Mouse (Mus musculus) CH12.LX (cell line): Measurements from ENCODE around the gene Cald1. TPM values are rescaled to one million over a fixed set of nuclear protein-coding genes. Genes with fewer than 3 reads are reported as not detected.
A peak's percentile ranks its signal among the peaks of the same experiment; 100 is the strongest.

Experiments used
- DNase-seq: peaks from one replicate; pipeline ENCODE4 v3.0.0-alpha.2; 2013; ENCODE audit errors: extremely low read depth
- H3K27ac ChIP-seq: 2 replicates; pipeline ENCODE4 v1.5.1; 2012; ENCODE audit warnings: low read depth, mild to moderate bottlenecking, control low read depth, moderate library complexity; ENCODE audit not compliant: insufficient read depth
- H3K27me3 ChIP-seq: replicated peaks from 2 replicates; pipeline ENCODE3; 2012; ENCODE audit warnings: inconsistent platforms
- H3K36me3 ChIP-seq, 2 experiments: replicated peaks in 1 of 2; 2 replicates each; pipeline versions ENCODE3 to v1.6.1; 2012; ENCODE audit warnings: inconsistent platforms in 1 of 2, low read length in 1 of 2, mild to moderate bottlenecking in 1 of 2, mixed read lengths in 1 of 2, moderate library complexity in 1 of 2; ENCODE audit not compliant: control insufficient read depth in 1 of 2, insufficient read depth in 1 of 2
- H3K4me1 ChIP-seq, 2 experiments: 2 replicates each; pipeline ENCODE4 v1.6.1; 2012; ENCODE audit warnings: inconsistent platforms in 1 of 2, moderate library complexity in 1 of 2; ENCODE audit not compliant: insufficient read depth in 2 of 2, control insufficient read depth in 1 of 2
- H3K4me2 ChIP-seq: 2 replicates; pipeline ENCODE4 v1.6.1; 2012; ENCODE audit warnings: low read depth, mild to moderate bottlenecking, control low read depth; ENCODE audit not compliant: poor library complexity, insufficient read depth, severe bottlenecking
- H3K4me3 ChIP-seq, 3 experiments: fragments of 150-350 bp in 1 of 3; sonication (generic) in 1 of 3; replicated peaks in 1 of 3; 2 replicates each; pipeline versions ENCODE3 to v1.5.1; 2011 to 2012; ENCODE audit warnings: low read depth in 2 of 3, low read length in 2 of 3, mild to moderate bottlenecking in 2 of 3, moderate library complexity in 2 of 3, control low read depth in 1 of 3, improper control_type of control experiment in 1 of 3, inconsistent platforms in 1 of 3, mixed read lengths in 1 of 3; ENCODE audit not compliant: poor library complexity in 1 of 3
- H3K79me2 ChIP-seq: replicated peaks from 2 replicates; pipeline ENCODE4 v1.6.1; 2012; ENCODE audit warnings: mild to moderate bottlenecking, moderate library complexity; ENCODE audit not compliant: control insufficient read depth, poor library complexity, insufficient read depth, severe bottlenecking; ENCODE audit errors: extremely low read depth
- H3K9ac ChIP-seq: 2 replicates; pipeline ENCODE4 v1.6.1; 2012; ENCODE audit warnings: low read depth, mild to moderate bottlenecking, control low read depth, moderate library complexity; ENCODE audit not compliant: insufficient read depth
- H3K9me3 ChIP-seq: replicated peaks from 2 replicates; pipeline ENCODE3; 2012; ENCODE audit warnings: low read length, inconsistent platforms, mixed read lengths
- BHLHE40 ChIP-seq: IDR thresholded peaks from 2 replicates; pipeline ENCODE4 v1.6.1; 2011; ENCODE audit warnings: mild to moderate bottlenecking, low read depth, low read length, improper control_type of control experiment
- CHD1 ChIP-seq: IDR thresholded peaks from 2 replicates; pipeline ENCODE4 v1.6.1; 2012; ENCODE audit warnings: low read depth, low read length, improper control_type of control experiment, inconsistent platforms
- CHD2 ChIP-seq: IDR thresholded peaks from 2 replicates; pipeline ENCODE4 v1.6.1; 2011; ENCODE audit warnings: low read length, improper control_type of control experiment
- ELF1 ChIP-seq: IDR thresholded peaks from 2 replicates; pipeline ENCODE4 v1.6.1; 2014; ENCODE audit warnings: low read depth, mild to moderate bottlenecking, inconsistent platforms, low read length, improper control_type of control experiment
- EP300 ChIP-seq: IDR thresholded peaks from 2 replicates; pipeline ENCODE4 v1.6.1; 2011; ENCODE audit warnings: low read length, improper control_type of control experiment
- ETS1 ChIP-seq: conservative IDR thresholded peaks from 2 replicates; pipeline ENCODE4 v1.6.1; 2012; ENCODE audit warnings: low read depth, mild to moderate bottlenecking, inconsistent platforms, low read length, improper control_type of control experiment, moderate library complexity
- GABPA ChIP-seq: IDR thresholded peaks from 2 replicates; pipeline ENCODE4 v1.6.1; 2012; ENCODE audit warnings: low read depth, low read length, improper control_type of control experiment, inconsistent platforms; ENCODE audit not compliant: insufficient replicate concordance
- HCFC1 ChIP-seq: IDR thresholded peaks from 2 replicates; pipeline ENCODE4 v1.6.1; 2012; ENCODE audit warnings: low read depth, mild to moderate bottlenecking, inconsistent platforms, low read length, improper control_type of control experiment
- IRF4 ChIP-seq: IDR thresholded peaks from 2 replicates; pipeline ENCODE4 v1.6.1; 2014; ENCODE audit warnings: low read depth, mild to moderate bottlenecking, inconsistent platforms, low read length, improper control_type of control experiment
- JUND ChIP-seq: conservative IDR thresholded peaks from 2 replicates; pipeline ENCODE4 v1.6.1; 2011; ENCODE audit warnings: low read depth, low read length, improper control_type of control experiment
- MAFK ChIP-seq: IDR thresholded peaks from 2 replicates; pipeline ENCODE4 v1.6.1; 2011; ENCODE audit warnings: low read length, improper control_type of control experiment; ENCODE audit not compliant: insufficient replicate concordance
- MAX ChIP-seq: IDR thresholded peaks from 2 replicates; pipeline ENCODE4 v1.6.1; 2011; ENCODE audit warnings: low read length, improper control_type of control experiment
- MYC ChIP-seq: IDR thresholded peaks from 2 replicates; pipeline ENCODE4 v1.6.1; 2011; ENCODE audit warnings: low read depth, mild to moderate bottlenecking, improper control_type of control experiment, low read length
- NELFE ChIP-seq: IDR thresholded peaks from 2 replicates; pipeline ENCODE4 v1.6.1; 2011; ENCODE audit warnings: low read depth, low read length, improper control_type of control experiment
- PAX5 ChIP-seq: IDR thresholded peaks from 2 replicates; pipeline ENCODE4 v1.6.1; 2012; ENCODE audit warnings: low read length, inconsistent platforms, mixed read lengths
- POLR2A ChIP-seq: IDR thresholded peaks from 2 replicates; pipeline ENCODE4 v1.6.1; 2011; ENCODE audit warnings: low read depth, mild to moderate bottlenecking, improper control_type of control experiment, low read length
- POLR2AphosphoS2 ChIP-seq: IDR thresholded peaks from 2 replicates; pipeline ENCODE4 v1.6.1; 2011; ENCODE audit warnings: low read depth, low read length, improper control_type of control experiment
- RCOR1 ChIP-seq: conservative IDR thresholded peaks from 2 replicates; pipeline ENCODE4 v1.6.1; 2012; ENCODE audit warnings: low read depth, mild to moderate bottlenecking, inconsistent platforms, low read length, improper control_type of control experiment
- SIN3A ChIP-seq: IDR thresholded peaks from 2 replicates; pipeline ENCODE4 v1.6.1; 2012; ENCODE audit warnings: low read length, improper control_type of control experiment, inconsistent platforms
- TBP ChIP-seq: conservative IDR thresholded peaks from 2 replicates; pipeline ENCODE4 v1.6.1; 2011; ENCODE audit warnings: low read depth, low read length, improper control_type of control experiment
- TCF12 ChIP-seq: IDR thresholded peaks from 2 replicates; pipeline ENCODE4 v1.6.1; 2014; ENCODE audit warnings: low read depth, mild to moderate bottlenecking, inconsistent platforms, low read length, improper control_type of control experiment
- USF1 ChIP-seq: IDR thresholded peaks from 2 replicates; pipeline ENCODE4 v1.6.1; 2014; ENCODE audit warnings: low read depth, mild to moderate bottlenecking, inconsistent platforms, low read length, improper control_type of control experiment
- USF2 ChIP-seq: conservative IDR thresholded peaks from 2 replicates; pipeline ENCODE4 v1.6.1; 2011; ENCODE audit warnings: low read depth, low read length, improper control_type of control experiment
- ZNF384 ChIP-seq: IDR thresholded peaks from 2 replicates; pipeline ENCODE4 v1.6.1; 2012; ENCODE audit warnings: low read depth, low read length, improper control_type of control experiment, inconsistent platforms
- dilution Hi-C: fragments of 300-500 bp; cut with MboI; formaldehyde crosslinking; loops from 2 replicates; pipeline ENCODE4 v1.14.3; 2020; ENCODE audit warnings: low sequenced_read_pairs; ENCODE audit not compliant: extremely low pct_unique_long_range_greater_than_20kb, extremely low pct_ligation_motif_present
- in situ Hi-C: fragments of 300-500 bp; cut with MboI; formaldehyde crosslinking; loops from 3 replicates; pipeline ENCODE4 v1.14.3; 2019; ENCODE audit warnings: low sequenced_read_pairs, low pct_ligation_motif_present, low pct_unique_long_range_greater_than_20kb, mixed read lengths
- polyA plus RNA-seq: library from polyadenylated mRNA; unstranded; fragments of >175 nt; gene quantifications from 2 replicates; pipeline ENCODE4 v1.2.1, GENCODE M21; 2012; ENCODE audit warnings: low read depth; ENCODE audit not compliant: insufficient read length
- total RNA-seq, 2 experiments: library from RNA; depleted of rRNA; stranded (reverse); fragments of 300-350 nt in 1 of 2; fragments of >200 nt in 1 of 2; gene quantifications; 2 replicates each; pipeline ENCODE4 v1.2.3; 2012 to 2014

Cald1 gene
- total and polyA plus RNA-seq, 3 experiments = 0.55 to 4.0 (median 1.1) TPM

DNA sequence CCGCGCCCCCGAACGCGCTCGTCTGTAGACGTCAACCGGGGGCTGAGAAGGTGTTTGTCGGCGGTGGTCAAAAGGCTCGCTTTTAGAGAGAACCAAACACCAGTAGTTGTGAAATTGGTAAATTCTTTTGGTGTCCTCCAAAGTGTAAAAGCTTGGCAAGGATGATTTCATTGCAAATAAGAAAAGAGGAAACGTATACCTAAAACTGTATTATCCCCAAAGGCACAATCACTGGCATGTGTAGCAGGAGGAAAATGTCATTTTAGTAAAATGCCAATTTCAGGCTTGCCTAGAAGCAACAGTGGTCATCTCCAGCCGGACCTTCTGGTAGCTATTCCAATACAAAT, 182.6 kb downstream of the Cald1 start:
- Histone ChIP-seq H3K79me2 (no peaks in the 10 kb centered on the region), H3K9ac (peak overlapping the region; percentile 74), H3K4me2 (peak overlapping the region; percentile 73; the same call in 1 of the 2 replicates), H3K27ac (peak overlapping the region; percentile 78), H3K9me3 (no peaks in the 10 kb centered on the region), H3K4me1 (peaks cover 2 to 13% of the 10 kb centered on the region in 2 experiments; a peak in 3 of 4 replicates), H3K27me3 (no peaks in the 10 kb centered on the region), H3K4me3 (peak overlapping the region; percentile 45 to 75 (median 62)), H3K36me3 (peaks cover 2% of the 10 kb centered on the region in 2 experiments)
- in situ Hi-C loops = no loop called here
- dilution Hi-C loops = no loop called here
- TF ChIP-seq MYC (peak; percentile 61; the same call in 1 of the 2 replicates), ETS1 (0 out of 2 replicates have a peak, but pooled peaks have one; percentile 8), MAFK (no peak), CHD1 (peak; percentile 75; the same call in 1 of the 2 replicates), RCOR1 (0 out of 2 replicates have a peak, but pooled peaks have one; percentile 11), CHD2 (peak; percentile 29; the same call in 1 of the 2 replicates), TBP (0 out of 2 replicates have a peak, but pooled peaks have one; percentile 4), ELF1 (no peak), TCF12 (no peak), SIN3A (peak; percentile 71)
- no peak for DNase-seq

- no peak for DNase-seq
- Histone ChIP-seq H3K4me2 (no peak overlapping the region), H3K27me3 (no peaks in the 10 kb centered on the region), H3K36me3 (peaks cover 2% of the 10 kb centered on the region in 2 experiments), H3K4me1 (peaks cover 0 to 3% of the 10 kb centered on the region in 2 experiments; a peak in 1 of 4 replicates), H3K9ac (no peak overlapping the region), H3K9me3 (no peaks in the 10 kb centered on the region), H3K79me2 (no peaks in the 10 kb centered on the region), H3K4me3 (no peak overlapping the region), H3K27ac (no peak overlapping the region)
- dilution Hi-C loops (no loop called here), in situ Hi-C loops (no loop called here)
- no peak for TF ChIP-seq CHD2
- TF ChIP-seq CHD1 = no peak
- no peak for TF ChIP-seq USF2
- TF ChIP-seq RCOR1 = no peak
- no peak for TF ChIP-seq NELFE
Observed at GRCm38 (mm10) chr6:34782493-34782892, 184.2 kb downstream of the Cald1 start.

- no peak for DNase-seq
- in situ Hi-C loops = no loop called here
- Histone ChIP-seq H3K79me2 (no peaks in the 10 kb centered on the region), H3K4me1 (no peaks in the 10 kb centered on the region), H3K4me2 (no peak overlapping the region), H3K36me3 (no peaks in the 10 kb centered on the region)
- no peak for TF ChIP-seq JUND
- TF ChIP-seq TCF12 = no peak
- TF ChIP-seq POLR2A = no peak
- TF ChIP-seq IRF4 = no peak
- TF ChIP-seq USF2 = no peak
- TF ChIP-seq ZNF384 = no peak
- TF ChIP-seq GABPA = no peak
- no peak for TF ChIP-seq EP300
- TF ChIP-seq PAX5 = no peak
- no peak for TF ChIP-seq BHLHE40
- no peak for TF ChIP-seq CHD1
- no peak for TF ChIP-seq USF1
- TF ChIP-seq CHD2 = no peak
- TF ChIP-seq TBP = no peak
- TF ChIP-seq MYC = no peak
- no peak for TF ChIP-seq POLR2AphosphoS2
- no peak for TF ChIP-seq RCOR1
- TF ChIP-seq MAX = no peak
- TF ChIP-seq HCFC1 = no peak
- no peak for TF ChIP-seq SIN3A
- TF ChIP-seq, all 38 proteins: peak for 0
- Histone ChIP-seq H3K9ac (no peak overlapping the region), H3K27ac (no peak overlapping the region), H3K27me3 (no peaks in the 10 kb centered on the region), H3K9me3 (peaks cover 5% of the 10 kb centered on the region), H3K4me3 (no peak overlapping the region)
- dilution Hi-C loops = no loop called here
Observed at GRCm38 (mm10) chr6:34796881-34797280, 198.6 kb downstream of the Cald1 start.
